Mouse (Mus musculus): ENCODE data around the gene Fpr3. TPM values are rescaled to one million over a fixed set of nuclear protein-coding genes. Genes with fewer than 3 reads are reported as not detected.
"Not testable (repeated sequence)": the region's sequence is repeated elsewhere in the genome, so short reads cannot be mapped to it uniquely, and the experiment has no call there.

Gene Fpr3
- total RNA-seq, 2 experiments from 2014 or later = not detected

GRCm38 (mm10) chr17:17871697-17872096, 16.0 kb upstream of the Fpr3 start:
- intact Hi-C loops (cut with DNase I) = no loop called here
- DNase-seq (ENCODE audit: low spot score in 2 of 2) = no peak

- DNase-seq (ENCODE audit: low spot score in 2 of 2) = no peak
- intact Hi-C loops (cut with DNase I) = no loop called here
Observed at GRCm38 (mm10) chr17:17879347-17879746, 8.3 kb upstream of the Fpr3 start.

GRCm38 (mm10) chr17:17882672-17883071, 5.0 kb upstream of the Fpr3 start:
- intact Hi-C loops (cut with DNase I) = no loop called here
- no peak for DNase-seq (ENCODE audit: low spot score in 2 of 2)

GRCm38 (mm10) chr17:17883840-17884239, 3.8 kb upstream of the Fpr3 start, which contains the start of gene Fpr1:
Gene Fpr1 (minus strand): TSS chr17:17883940.
- intact Hi-C loops (cut with DNase I) = no loop called here
- no peak for DNase-seq (ENCODE audit: low spot score in 2 of 2)

GRCm38 (mm10) chr17:17889732-17890425, 2.2 kb downstream of the Fpr3 start:
- no peak for DNase-seq (ENCODE audit: low spot score in 2 of 2)
- intact Hi-C loops (cut with DNase I) = no loop called here

GRCm38 (mm10) chr17:17896039-17896438, 8.4 kb downstream of the Fpr3 start:
- peak; percentile 56 to 63 for DNase-seq (ENCODE audit: low spot score in 2 of 2)
- intact Hi-C loops (cut with DNase I) = no loop called here

- peak; percentile 6 to 47 for DNase-seq (ENCODE audit: low spot score in 2 of 2)
- intact Hi-C loops (cut with DNase I) = no loop called here
Observed at GRCm38 (mm10) chr17:17899268-17899667, 11.6 kb downstream of the Fpr3 start.

- intact Hi-C loops (cut with DNase I) = no loop called here
- no peak for DNase-seq (ENCODE audit: low spot score in 2 of 2)
Observed at GRCm38 (mm10) chr17:17900768-17901167, 13.1 kb downstream of the Fpr3 start.

GRCm38 (mm10) chr17:17909636-17910421, 22.2 kb downstream of the Fpr3 start:
- intact Hi-C loops (cut with DNase I) = no loop called here

GRCm38 (mm10) chr17:17912618-17913017, 25.0 kb downstream of the Fpr3 start:
- intact Hi-C loops (cut with DNase I); DNase-seq (ENCODE audit: low spot score in 2 of 2): not testable (repeated sequence)

More at GRCm38 (mm10) chr17:17909636-17910421, 22.2 kb downstream of the Fpr3 start:
- DNase-seq (ENCODE audit: low spot score in 2 of 2) = peak; percentile 78 to 92

- intact Hi-C loops (cut with DNase I) = no loop called here
- no peak for DNase-seq (ENCODE audit: low spot score in 2 of 2)
Observed at GRCm38 (mm10) chr17:17917376-17917775, 29.7 kb downstream of the Fpr3 start.

- intact Hi-C loops (cut with DNase I) = no loop called here
Observed at GRCm38 (mm10) chr17:17917782-17918181, 30.1 kb downstream of the Fpr3 start.

GRCm38 (mm10) chr17:17973443-17973842, 85.8 kb downstream of the Fpr3 start:
- DNase-seq (ENCODE audit: low spot score in 2 of 2) = no peak
- intact Hi-C loops (cut with DNase I) = no loop called here

More at GRCm38 (mm10) chr17:17917782-17918181, 30.1 kb downstream of the Fpr3 start:
- no peak for DNase-seq (ENCODE audit: low spot score in 2 of 2)

- DNase-seq (ENCODE audit: low spot score in 2 of 2); intact Hi-C loops (cut with DNase I): not testable (repeated sequence)
Observed at GRCm38 (mm10) chr17:17981232-17981631, 93.6 kb downstream of the Fpr3 start.

GRCm38 (mm10) chr17:18004752-18005151, 117.1 kb downstream of the Fpr3 start:
- no peak for DNase-seq (ENCODE audit: low spot score in 2 of 2)
- intact Hi-C loops (cut with DNase I) = no loop called here

Other genes starting within 250 kb of the Fpr3 start
- not detected for gene Vmn2r90, start 184.1 kb upstream of the Fpr3 start, total RNA-seq (2021)
- gene Spaca6, start 60.7 kb upstream of the Fpr3 start, total RNA-seq (2021) = 10 to 100 TPM; 76.9 to 80.9 TPM
- gene Has1, start 32.6 kb upstream of the Fpr3 start, total RNA-seq (2021) = under 1 TPM; 0.26 to 0.32 TPM
- gene Fpr1, start 3.9 kb upstream of the Fpr3 start, total RNA-seq (2021) = not detected
- not detected for gene Fpr2, start within 50 bp of the Fpr3 start, total RNA-seq (2021)
- not detected for gene Fpr-rs4, start 133.9 kb downstream of the Fpr3 start, total RNA-seq (2021)
- gene Vmn2r124, start 161.6 kb downstream of the Fpr3 start, total RNA-seq (2021) = under 1 TPM; 0.04 to 0.11 TPM
- not detected for gene Vmn2r91, start 197.2 kb downstream of the Fpr3 start, total RNA-seq (2021)